Mouse (Mus musculus): ENCODE measurements around the gene Ccdc8.

Ccdc8 gene

DNA sequence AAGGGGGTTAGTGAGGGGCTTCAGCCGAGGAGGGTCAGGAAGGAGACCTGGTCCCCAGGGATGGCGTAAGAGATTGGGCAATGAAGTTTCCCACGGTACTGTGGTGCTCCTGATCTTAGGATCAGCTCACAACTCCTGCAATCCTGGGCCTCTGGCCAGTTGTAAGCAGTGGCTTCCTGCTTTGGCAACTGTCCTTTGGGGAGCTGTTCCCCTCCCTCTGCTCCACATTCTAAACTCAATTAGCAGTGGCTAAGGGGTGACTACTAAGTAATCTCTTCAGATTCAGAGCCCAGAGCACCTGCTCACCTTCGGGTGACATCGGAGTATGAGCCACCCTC, 17.5 kb downstream of the Ccdc8 start:
- no peak for DNase-seq (ENCODE audit: low spot score in 2 of 2)

DNA sequence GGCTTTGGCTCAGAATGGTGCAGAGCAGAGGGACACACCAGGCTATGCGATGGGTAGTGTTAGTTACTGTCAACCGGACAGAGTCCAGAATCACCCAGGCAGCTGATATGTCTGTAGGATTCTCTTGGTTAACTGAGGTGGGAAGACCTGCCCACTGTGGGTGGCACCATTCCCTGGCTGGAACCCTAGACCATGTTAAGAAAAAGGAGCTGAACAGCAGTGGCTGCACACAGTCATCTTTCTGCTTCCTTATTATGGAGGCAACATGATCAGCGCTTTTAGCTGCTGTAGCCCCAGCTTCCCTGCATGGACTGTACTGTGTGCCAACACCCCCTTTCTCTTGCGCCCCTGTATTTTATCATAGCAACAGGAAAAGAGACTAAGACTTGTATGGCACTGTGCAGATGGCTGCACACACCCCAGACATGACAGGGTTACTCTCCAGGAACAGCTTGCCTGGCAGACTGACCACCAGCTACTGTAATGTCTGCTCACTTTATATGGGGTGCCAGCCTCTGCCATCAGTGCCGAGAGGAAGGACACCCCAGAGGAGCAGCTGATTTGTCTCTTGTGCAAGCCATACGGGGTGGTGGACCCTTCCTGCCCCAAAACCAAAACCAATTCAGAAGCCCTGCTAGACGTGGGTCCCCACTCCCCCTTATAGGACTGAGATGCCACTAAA, 19.5 kb downstream of the Ccdc8 start:
- no peak for DNase-seq (ENCODE audit: low spot score in 2 of 2)

DNA sequence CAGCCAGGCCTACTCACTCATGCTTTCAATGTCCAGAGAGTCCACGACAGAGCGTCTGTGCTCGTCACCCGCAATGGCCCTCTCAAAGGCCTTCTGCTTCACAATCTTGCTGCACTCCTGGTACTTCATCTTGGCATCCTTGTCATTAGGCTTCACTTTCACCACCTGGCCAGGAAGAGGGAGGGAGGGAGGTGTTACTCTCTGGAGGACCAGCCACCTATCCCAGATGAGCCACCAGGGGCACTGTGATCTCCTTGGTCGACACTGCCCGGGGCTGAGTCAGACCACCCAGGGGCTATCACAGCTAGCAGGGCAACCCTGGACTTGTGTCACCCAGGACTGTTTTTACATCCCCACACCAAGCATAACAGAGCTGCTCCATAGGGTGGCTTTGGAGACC, 22.9 kb downstream of the Ccdc8 start:
- no peak for DNase-seq (ENCODE audit: low spot score in 2 of 2)

DNA sequence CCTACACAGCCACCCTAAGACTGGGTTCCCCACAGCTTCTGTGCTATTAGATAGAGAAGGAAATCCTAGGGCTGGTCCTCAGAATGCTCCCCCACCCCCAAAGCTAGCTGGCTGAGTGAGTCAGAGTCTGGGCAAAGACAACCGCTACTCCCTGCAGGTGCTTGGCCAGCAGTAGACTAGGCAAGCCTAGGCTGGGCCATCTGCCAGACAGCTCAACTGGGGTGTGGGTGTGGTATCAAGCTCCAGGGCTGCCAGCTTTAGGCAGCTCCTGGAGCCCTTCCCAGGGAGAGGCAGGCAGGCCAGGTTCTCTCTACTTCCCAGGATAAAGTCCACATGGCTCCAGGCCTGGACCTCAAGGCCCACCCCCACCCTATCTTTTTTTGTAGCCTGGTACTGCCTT, 24.5 kb downstream of the Ccdc8 start:
- DNase-seq (ENCODE audit: low spot score in 2 of 2), result peak in 1 of 2 experiments; percentile 45

DNA sequence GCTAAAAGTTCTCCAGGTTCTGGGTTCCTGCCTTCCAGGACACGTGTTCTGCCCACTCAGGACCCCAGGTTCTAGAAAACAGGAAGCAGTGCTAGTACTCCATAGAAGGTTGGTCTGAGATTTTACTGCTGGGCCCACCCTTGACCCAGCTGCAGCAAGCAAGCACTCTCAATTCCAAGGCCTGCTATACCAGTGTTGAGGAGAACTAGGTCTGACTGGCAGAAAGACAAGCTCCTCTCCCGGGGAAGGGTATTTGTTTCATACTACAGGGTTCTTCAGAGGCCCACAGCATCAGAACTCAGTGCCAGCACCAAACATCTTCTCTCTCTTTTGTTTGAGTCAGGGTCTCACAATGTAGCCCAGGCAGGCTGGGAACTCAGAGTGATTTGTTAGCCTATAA, 25.4 kb downstream of the Ccdc8 start:
- DNase-seq (ENCODE audit: low spot score in 2 of 2), result no peak

DNA sequence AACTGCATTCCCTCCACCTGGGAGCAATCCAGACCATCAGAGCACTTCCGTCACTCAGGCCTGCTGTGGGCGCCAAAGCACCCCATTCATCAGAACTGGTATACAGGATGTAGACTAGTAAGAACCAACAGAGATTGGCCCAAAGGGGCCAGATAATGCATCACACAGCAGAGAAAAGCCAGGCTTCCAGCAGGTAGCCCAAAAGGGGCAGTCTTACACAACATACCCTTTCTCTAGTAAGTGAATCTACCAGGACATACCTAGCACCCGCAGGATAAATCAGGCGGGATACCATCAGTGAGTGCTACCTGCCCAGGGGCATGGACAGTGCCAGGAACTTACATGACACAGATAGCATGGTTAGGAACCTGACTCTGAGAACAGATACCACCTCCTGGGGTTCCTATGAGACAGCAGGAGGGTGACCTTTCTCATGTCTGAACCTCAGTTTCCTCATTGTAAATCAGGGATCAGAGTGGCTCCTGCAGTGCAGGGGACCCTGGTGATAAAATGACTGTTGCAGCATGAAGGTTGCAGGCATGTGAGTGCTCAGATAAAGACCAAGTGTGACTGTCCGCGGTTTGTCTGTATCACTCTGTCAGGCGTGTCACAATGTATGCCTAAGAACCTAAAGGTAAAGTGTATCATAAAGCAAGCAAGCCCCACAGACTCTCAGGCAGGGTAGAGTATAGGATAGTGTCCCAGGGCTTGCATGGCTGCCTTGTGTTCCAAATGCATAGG, 27.1 kb downstream of the Ccdc8 start:
- DNase-seq (ENCODE audit: low spot score in 2 of 2), result no peak

DNA sequence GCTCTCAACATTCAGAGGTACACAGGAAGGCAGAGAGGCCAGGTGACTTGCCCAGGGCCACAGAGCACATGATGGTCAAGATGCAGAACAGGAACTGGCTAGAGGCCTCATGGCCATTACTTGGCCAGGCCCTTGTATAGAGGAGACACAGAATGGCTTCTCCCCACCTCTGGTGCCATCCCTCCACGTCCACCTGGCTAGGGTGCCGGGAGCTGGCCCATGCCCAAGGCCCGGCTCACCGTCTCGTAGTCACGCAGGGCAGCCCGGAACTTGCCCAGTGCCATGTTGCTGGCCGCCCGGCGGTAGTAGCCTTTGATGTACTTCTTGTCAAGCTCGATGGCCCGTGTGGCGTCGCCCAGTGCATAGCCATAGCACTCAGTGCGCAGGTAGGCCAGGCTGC, 29.7 kb downstream of the Ccdc8 start:
- DNase-seq (ENCODE audit: low spot score in 2 of 2), result no peak

DNA sequence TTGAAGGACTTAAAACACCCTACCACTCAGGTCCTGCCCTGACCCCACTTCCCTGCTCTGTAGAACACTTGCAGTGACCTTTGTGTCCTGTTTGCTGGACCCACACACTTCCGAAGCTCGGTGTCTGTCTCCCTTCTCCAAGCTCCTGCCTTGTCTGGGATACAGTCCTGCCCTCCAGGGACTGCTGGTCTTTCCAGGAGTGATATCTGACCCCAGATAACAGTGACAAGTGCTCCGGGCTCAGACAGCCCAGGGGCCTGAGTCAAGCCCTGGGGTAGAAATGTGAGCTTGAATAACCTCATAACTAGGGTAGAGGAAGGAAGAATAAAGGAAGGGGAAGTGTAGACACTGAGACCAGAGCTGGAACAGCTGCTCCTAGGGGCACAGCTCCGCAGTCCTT, 31.2 kb downstream of the Ccdc8 start:
- DNase-seq (ENCODE audit: low spot score in 2 of 2), result no peak

DNA sequence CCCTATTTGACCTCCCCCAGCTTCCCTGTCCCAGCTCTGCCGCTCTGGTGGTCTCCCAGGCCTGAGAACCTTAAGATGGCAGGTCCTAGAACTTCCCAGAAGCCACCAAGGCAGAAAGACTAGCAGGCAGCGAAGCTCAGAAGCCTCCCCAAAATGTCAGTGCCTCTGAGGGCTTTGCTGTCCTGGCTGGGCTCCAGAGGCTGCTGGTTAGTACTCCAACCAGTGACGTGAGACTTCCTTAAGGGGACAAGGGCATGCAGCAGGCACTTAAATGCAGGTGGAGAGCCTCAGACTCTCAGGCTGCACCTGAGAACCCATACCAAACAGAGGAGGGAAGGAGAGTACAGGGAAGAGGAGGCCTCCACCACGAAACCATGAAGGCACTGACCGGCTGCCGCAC, 31.6 kb downstream of the Ccdc8 start:
- peak in 1 of 2 experiments; percentile 32 for DNase-seq (ENCODE audit: low spot score in 2 of 2)

DNA sequence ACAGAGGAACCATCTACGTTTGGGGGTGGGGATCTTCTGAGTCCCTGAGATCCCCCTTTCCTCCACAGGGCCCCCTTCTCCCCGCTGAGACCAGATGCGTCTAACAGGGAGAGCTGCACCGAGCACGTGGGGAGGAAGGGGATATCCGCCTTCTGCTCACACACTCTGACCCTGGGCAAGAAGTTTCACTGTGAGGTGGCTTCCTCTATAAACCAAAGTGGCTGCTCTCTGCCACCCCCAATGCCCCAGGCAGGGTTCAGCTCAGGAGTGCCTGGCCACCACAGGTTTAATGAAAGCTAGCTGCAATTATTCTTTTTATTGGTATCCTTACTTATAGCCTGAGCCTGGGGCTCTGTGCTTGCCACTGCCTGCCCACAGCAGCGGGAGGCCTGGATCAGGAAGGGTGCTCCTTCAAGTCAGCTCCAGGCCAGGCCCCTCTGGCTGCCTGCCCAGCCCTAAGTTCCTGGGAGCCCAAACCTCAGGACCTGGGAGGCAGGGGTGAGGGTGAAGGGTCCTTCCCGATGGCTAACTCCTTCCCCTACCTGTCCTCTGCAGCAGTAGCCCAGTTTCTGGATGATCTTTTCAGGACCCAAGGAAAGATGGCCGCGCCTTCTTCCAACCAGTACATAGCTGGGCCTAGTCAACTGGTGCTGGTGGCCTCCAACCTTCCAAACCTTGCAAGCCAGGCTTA, 32.5 kb downstream of the Ccdc8 start:
- peak in 1 of 2 experiments; percentile 58 for DNase-seq (ENCODE audit: low spot score in 2 of 2)

DNA sequence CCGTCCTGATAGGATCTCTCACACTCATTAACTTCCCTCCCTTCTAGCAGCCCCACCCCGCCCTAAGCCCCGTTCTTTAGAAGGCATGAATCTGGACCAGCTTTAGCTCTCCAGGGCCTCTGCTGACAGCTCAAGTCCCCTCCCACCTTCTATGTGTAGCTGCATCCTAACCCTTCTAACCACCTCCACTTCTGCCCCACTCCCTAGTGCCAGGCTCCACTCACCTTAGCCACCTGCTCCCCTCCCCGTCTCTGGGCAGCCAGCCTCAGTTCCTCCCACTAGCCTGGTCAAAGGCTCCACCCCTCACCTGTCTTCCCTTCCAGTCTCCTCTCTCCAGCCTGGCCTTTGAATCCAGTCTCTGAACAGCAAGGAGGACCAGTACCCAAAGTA, 33.0 kb downstream of the Ccdc8 start:
- DNase-seq (ENCODE audit: low spot score in 2 of 2), result no peak

DNA sequence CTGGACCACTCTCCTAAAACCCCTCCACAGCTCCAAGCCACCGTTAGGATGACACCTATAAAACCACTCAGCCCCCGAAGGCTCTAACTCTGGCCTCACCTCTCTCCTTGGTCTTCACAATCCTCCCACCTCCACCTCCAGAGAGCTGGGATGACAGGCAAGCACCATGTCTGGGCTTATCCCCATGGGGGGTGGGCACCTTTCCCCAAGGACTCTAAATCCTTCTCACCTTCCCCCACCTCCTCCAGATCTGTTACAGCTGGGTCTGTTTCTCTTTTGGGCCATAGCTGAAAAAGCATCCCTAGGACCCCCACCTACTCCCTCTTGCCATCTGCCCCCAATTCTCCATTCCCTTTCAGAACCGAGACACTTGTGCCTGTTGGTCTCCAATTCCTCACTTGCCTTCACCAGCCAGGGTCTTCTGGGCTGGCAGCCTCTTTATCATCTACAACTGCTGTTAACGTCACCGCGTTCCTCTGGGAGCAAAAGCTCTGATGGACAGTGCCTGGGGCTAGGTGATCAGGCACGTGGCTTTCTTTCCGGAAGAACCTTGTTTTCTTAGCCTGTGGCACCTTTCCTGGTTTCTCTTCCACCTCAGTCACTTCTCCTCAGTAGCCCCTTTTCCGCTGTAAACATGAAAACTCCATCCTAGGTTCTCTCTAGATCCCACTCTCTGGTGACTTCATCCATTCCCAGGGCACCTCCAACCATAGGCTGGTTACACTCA, 33.6 kb downstream of the Ccdc8 start:
- no peak for DNase-seq (ENCODE audit: low spot score in 2 of 2)

DNA sequence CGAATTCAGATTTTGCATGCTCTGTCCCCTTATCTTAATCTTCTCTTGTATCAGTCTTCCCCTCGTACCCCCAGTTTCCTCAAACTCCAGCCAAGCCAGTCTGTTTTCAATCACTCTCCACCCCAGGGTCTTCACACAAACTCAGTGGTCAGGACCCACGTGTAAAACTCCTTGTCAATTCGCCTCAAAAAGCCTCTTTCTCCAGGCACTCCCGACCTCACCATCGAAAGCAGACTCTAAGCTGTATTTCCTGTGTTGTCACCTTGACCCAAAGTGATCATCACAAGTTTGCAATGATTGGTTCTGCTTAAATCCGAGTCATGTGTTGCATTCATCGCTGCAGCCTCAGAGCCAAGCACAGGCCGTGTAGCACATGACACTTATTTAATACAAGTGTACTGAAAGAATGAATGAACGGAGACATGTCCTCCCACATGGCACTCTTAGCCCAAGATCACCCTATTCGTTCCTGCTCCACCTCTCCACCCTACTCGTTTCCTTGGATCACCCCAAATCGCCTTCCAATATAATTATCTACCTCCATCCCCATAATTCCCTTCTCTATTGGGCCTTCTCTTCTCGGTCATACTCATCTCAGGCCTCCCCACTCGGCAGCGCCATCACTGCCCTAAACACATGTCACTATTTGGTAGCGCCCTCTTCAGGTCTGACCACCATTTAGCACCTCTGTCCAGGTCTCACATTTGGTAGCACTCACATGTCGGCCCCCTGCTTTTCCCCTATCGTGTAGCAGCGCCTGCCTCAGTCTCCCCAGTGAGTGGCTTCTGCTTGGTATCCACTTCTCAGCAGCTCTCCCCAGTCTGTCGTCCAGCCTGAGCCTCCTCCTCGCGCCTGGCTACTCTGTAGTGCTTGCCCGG, 34.4 kb downstream of the Ccdc8 start:
- no peak for DNase-seq (ENCODE audit: low spot score in 2 of 2)

DNA sequence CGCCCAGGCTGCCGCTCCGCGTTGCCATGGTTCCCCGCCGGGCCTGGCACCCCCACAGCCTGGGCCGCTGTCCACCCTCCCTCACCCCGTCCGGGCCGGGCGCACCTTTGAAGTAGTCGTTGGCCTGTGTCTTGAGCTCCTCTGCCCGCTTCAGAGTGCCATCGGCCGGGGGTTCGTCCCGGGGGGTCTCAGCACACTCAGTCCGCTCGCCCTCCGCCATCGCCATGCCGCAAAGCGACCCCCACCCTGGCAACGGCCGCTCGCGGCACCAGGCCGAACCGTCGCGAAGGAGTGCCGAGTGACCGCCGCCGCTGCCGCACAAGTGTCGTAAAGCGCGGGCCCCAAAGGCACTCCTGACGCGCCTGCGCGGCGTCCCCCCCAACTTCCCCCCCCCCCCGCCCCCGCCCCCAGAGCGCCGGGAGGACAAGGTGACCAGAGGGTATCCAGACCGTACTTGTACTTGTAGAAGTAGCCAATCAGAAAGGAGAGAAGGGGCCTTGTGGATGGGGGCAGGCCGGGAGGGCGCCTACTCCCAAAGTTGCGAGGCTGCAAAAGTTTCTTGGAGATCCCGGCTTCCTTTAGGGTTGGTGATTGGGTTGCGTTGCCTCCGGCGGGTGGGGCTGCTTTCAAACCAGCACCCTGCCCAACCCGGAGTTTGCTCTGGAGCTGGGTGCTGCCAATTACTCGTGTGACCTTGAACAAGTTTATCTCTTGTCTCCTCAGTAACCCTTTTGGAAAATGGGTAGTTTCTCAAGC, 35.3 kb downstream of the Ccdc8 start, which contains the start of gene Ppp5c:
Gene Ppp5c (minus strand): TSS at position 337 of the 756 bp plus-strand sequence.
- DNase-seq (ENCODE audit: low spot score in 2 of 2), result peak; percentile 81 to 90

DNA sequence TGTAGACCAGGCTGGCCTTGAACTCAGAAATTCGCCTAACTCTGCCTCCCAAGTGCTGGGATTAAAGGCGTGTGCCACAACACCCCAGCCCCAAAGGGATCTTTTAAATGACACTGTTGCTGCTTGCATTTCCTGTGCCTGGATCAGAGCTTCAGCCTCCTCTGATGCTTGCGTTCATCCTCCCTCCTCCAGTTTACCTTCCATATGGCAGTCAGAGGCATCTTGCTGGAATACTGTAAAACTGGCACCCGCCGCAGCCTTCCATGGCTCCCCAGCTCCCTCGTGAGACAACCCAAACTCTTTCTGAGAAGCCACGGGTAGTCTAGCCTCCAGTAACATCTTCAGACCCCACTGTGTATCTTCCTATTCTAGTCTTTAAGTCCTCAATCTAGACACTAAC, 36.4 kb downstream of the Ccdc8 start:
- DNase-seq (ENCODE audit: low spot score in 2 of 2), result no peak

DNA sequence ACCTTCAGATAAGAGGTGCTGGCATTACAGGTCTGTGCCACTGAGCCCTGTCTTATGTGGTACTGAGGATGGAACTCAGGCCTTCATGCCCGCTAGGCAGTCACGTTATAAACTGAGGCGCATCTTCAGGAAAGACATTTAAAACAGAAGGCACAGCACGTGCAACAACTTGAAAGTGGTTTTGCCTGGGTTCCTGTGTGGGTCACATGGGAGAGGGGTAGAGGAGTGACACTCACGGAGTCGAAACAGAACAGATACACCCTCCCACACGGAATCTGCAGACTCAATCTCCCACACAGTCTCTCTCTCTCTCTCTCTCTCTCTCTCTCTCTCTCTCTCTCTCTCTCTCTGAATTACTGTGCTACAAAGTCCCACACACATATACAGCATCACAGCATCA, 37.7 kb downstream of the Ccdc8 start:
- no peak for DNase-seq (ENCODE audit: low spot score in 2 of 2)

DNA sequence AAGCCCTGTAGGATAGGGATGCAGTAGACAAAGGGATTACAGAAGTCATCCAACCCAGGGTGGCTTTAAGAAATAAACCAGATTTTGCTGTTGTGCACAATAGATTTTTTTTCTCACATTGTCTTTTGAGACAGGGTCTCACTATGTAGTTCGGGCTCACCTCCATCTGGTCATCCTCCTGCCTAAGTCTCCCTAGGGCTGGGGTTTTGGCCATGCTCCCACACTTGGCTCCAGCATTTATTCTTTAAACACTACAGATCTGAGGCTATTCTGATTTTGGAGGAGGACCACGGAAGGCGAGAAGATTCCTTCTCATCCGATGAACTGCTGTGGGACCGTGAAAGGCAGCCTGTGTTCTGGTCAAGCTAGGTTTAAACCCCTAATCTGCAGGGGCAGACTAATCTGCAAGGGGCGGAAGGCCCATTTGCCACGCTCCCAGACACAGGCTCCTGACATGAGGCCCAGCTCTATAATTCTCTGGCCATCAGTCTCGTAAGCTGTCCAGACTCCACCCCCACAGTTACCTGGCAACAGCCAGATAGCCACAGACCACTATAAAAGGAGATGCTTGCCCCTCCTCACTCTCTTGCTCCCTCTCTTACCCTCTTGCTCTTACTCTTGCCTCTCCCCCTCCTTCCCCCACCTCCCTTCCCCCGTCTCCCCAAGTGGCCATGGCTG, 45.6 kb downstream of the Ccdc8 start:
- DNase-seq (ENCODE audit: low spot score in 2 of 2), result no peak

DNA sequence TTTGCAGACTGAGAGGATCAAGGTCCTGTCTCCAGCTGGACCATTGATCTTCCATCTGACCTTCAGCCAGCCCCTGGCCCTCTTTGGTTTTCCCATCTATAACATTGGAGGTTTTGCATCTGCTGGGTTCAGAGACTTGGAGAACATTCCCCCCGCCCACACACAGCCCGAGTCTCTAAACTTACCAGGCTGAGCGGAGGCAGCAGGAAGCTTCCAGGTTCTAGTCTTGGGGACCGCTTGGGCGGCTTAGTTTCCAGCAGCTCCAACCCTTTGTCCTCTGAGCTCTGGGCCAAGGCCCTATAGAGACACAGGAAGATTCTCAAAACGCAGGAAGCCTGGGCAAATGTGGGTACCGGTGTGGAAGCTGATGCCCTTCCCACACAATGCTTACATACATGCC, 46.9 kb downstream of the Ccdc8 start:
- no peak for DNase-seq (ENCODE audit: low spot score in 2 of 2)

DNA sequence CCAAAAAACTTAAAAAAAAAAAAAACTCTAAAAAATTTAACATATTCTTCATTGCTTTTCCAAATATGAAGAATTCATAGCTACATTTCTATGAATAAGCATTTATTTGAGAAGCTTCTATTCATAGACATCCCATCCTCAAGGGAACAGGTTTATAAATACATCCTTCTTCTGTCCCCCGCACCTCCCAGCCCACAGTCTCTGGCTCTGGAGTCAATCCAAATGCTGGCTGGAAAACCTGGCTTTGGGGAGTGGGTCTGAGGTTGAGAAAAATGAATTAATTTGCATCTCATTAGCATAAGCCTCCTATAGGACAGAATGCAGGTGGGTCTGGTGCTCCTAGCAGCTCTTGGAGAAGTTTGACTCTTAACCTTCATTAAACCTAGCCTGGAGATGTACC, 53.2 kb downstream of the Ccdc8 start:
- DNase-seq (ENCODE audit: low spot score in 2 of 2), result no peak

Measured in spleen, postnatal 10 days (tissue).